Mouse (Mus musculus): ENCODE results near the gene Cdh26.

Gene Cdh26

GRCm38 (mm10) chr2:178513636-178514071, 83.3 kb downstream of the Cdh26 start:
- DNase-seq = peak; percentile 7

GRCm38 (mm10) chr2:178516421-178516820, 86.1 kb downstream of the Cdh26 start:
- no peak for DNase-seq

GRCm38 (mm10) chr2:178516941-178517340, 86.6 kb downstream of the Cdh26 start:
- DNase-seq = no peak

GRCm38 (mm10) chr2:178519321-178519720, 89.0 kb downstream of the Cdh26 start:
- DNase-seq = no peak

GRCm38 (mm10) chr2:178520216-178520615, 89.9 kb downstream of the Cdh26 start:
- no peak for DNase-seq

GRCm38 (mm10) chr2:178522331-178522730, 92.0 kb downstream of the Cdh26 start:
- DNase-seq = no peak

- DNase-seq = no peak
These were observed 92.5 kb downstream of the Cdh26 start for GRCm38 (mm10) chr2:178522786-178523185.

GRCm38 (mm10) chr2:178526776-178527175, 96.4 kb downstream of the Cdh26 start:
- DNase-seq = no peak

GRCm38 (mm10) chr2:178531226-178531625, 100.9 kb downstream of the Cdh26 start:
- no peak for DNase-seq

GRCm38 (mm10) chr2:178536574-178536973, 106.2 kb downstream of the Cdh26 start:
- DNase-seq = no peak
